Mouse (Mus musculus) neutrophil, adult 5-6 weeks (primary cell): ENCODE data around the gene Mcm5. TPM values are rescaled to one million over a fixed set of nuclear protein-coding genes. Genes with fewer than 3 reads are reported as not detected.

Experiments used
- ATAC-seq: fragments of 151-379, 151-347 bp; 2 replicates; pipeline ENCODE4 v1.8.0; 2017; ENCODE audit warnings: mild to moderate bottlenecking, moderate TSS enrichment; ENCODE audit not compliant: insufficient number of reproducible peaks, poor library complexity, low FRiP score, severe bottlenecking; ENCODE audit errors: extremely low read depth
- total RNA-seq: library from RNA; stranded (forward); fragments of 200-1000 nt; gene quantifications from 2 replicates; pipeline ENCODE4 v1.2.3, GENCODE M21; 2017

Mcm5 gene
- total RNA-seq, 1 experiment from 2014 or later, result 26.5 TPM

DNA sequence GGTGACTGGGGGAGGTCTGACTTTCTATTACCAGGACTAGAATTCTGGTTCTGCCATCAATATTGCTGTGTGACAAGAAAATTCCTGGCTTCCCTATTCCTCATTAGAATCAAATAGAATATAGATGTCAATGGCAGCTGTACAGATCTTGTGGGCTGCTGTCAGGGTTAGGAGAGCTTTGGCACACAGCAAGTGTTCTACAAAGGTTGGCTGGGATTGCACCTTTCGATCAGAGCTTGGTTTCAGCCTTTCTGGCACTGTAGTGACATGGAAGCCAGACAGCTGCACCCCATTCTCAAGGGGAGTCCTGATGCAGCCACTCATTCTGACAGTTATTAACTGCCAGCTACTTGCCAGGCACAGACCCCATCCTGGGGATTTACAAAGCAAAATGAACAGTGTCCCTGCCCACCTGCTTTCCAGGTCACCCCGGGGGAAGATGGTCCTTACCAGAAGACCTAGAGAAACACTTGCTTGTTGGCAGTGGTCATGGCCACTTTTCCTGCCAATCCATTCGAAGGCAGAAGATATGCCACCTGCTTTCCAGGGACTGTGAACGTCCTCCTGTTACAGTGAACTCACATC lies 18.5 kb upstream of the Mcm5 start:
- no peak for ATAC-seq

DNA sequence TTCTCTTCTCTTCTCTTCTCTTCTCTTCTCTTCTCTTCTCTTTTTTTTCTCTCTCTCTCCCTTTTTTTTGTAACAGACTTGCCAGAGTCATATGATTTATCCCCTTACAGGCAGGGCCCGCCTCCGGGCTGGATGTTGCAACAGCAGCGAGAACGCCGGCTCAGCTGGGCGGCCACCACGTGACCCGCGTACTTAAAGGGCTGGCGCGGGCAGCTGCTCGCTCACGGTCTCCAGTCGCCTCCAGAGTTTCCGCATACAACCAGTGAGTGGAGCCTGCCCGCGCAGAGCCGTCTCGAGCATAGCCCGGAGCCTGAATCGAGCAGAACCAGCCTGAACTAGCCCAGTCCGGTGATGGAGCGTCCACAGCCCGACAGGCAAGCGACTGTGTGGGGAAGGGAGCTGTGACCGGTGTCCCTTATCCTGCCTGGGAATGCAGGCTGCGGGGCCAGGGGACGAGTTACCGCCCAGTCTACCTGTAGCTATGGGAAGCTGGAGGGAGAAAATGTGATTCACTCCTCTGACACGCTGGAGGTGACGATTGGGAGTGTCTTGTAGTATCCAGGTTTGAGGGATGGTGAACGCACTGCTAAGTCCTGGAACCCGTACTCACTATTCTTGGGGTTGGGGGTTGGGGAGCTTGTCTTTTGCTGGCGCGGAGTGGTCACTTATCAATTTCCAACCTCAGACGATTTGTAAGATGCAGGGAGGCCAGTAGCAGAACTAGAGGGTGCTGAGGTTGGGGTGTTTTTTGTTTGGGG lies 15.8 kb upstream of the Mcm5 start, which contains the start of gene Hmox1:
Gene Hmox1, plus strand, starts transcription at position 223 of the 758 bp plus-strand sequence.
- ATAC-seq, result peak; percentile 82

DNA sequence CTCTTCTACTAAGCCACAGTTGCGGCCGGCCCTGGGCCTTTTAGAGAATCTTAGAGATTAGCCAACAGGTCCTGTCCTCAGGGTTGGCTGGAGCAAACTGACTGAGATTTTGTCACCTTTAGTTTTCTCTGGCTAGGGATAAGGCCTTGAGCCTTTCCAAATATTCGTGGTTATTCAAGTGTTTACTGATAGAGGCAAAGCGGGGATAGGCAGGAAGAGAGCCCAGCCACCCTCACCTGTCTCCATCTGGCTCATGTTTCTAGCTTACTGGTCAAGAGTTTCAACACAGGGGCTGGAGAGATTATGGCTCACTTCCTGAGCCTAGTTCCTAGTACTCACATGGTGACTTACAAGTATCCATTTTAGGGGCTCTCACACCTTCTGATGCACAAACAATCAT lies 6.4 kb upstream of the Mcm5 start:
- ATAC-seq, result no peak

DNA sequence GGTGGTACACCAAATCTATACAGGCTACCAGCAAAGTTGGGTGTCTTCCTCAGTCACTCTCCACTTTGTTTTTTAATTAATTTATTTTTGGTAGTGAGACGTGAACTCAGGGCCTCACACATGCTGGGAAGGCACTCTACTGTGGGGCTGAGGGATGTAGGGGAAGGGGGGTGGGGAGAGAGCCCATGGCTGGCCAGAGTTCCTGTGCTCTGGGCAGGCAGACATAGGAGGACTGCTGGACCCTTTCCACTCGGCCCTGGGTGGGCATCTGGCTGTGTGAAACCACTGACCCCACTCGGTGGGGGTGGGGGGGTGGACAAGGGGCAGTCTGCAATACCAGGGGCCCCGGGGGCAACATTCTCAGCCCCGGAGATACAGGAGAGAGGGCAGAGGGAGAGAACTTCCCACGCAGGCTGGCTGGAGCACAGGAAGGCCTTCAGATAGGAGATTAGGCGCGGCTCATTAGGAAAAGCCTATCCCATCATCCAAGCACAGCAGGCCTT lies 5.9 kb upstream of the Mcm5 start:
- ATAC-seq, result no peak

DNA sequence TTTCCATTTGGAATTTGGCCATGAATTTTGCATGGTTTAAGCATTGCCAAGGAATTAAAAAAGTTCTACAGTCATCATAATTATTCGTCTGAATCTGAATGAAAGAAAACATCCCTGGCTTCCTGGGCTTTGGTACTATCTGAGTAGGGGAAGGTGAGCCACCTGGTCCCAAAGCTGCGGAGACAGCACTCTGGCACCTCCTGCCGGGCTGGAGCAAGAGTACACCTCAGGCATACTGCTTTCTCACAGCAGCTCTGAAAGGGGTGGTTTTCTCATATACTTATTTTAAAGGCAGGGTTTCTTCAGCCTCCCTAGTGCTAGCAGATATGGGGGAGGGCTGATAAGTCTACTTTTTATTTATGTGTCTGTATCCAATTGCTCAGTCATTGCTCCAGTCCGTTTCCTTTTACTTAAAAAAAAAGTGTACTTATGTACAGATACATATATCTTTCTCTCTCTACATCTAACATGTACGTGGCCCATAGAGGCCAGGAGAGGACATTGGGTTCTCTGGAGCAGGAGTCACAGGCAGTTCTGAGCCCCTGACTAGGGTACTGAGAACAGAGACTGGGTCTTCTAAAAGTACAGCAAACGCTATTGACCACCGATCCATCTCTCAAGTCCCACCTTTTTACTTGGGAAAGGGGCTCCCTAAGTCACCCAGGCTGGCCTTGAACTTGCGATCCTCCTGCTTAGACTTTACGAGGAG lies 688 bp upstream of the Mcm5 start:
- peak; percentile 81 for ATAC-seq

DNA sequence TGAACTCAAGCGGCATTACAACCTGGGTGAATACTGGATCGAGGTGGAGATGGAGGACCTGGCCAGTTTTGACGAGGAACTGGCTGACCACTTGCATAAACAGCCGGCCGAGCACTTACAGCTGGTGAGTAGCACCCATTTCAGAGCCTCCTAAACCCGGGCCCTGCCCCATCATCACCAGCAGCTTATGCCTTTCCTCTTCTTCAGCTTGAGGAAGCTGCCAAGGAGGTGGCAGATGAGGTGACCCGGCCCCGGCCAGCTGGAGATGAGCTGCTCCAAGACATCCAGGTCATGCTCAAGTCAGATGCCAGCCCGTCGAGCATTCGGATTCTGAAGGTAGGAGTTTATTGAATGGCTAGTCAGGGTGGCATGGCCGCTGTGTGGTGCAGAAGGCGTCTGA lies 724 bp downstream of the Mcm5 start:
- ATAC-seq, result no peak

DNA sequence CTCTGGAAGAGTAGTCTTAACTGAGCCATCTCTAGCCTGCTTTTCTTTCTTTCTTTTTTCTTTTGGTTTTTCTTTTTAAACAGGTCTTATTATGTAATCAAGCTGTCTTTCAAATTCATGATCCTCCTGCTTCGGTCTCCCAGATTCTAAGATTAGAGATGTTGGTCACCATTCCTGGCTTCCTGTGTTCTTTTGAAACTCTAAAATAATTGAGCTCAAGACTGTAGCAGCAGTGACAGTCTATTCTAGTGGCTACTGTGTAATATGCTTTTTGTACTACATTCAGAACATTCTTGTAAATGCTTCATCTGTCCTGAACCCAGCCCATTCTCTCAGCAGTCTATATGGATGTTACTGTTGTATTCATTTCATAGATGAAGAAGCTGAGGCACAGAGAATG lies 9.1 kb downstream of the Mcm5 start:
- ATAC-seq, result no peak

DNA sequence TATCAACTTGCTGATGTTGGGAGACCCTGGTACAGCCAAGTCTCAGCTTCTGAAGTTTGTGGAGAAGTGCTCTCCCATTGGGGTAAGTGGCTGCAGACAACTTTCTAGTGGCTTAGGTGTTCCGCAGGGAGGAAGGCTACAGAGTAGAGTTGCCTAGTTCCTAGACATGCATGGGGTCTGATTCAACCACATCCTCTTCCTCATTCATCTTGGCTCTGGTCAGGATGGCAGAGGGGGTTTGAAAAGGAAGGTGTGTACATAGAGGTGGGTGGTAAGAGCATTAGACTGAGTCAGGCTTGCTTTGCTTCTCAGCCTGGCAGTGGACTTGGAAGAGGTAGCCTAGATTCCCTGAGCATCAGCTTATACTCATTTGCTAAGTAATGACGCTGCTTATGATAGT lies 9.9 kb downstream of the Mcm5 start:
- no peak for ATAC-seq

DNA sequence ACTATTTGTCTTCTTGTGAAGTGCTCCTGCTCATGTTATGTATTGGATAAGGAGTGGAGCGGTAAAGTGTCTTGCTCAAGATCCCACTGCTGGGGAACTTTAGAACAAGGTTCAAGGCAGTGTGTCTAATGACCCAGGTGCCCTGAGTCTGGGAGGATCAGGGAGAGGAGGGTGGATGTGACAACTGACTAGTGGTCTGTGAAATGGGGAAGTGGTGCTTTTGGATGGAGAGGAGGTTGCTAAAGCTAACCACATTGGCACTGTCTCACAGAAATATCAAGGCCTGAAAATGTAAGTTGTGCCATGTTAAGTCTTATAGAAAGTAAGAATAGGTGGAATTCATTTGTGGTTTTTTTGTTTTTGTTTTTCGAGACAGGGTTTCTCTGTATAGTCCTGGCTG lies 10.4 kb downstream of the Mcm5 start:
- peak; percentile 69; the same call in 1 of the 2 replicates for ATAC-seq

DNA sequence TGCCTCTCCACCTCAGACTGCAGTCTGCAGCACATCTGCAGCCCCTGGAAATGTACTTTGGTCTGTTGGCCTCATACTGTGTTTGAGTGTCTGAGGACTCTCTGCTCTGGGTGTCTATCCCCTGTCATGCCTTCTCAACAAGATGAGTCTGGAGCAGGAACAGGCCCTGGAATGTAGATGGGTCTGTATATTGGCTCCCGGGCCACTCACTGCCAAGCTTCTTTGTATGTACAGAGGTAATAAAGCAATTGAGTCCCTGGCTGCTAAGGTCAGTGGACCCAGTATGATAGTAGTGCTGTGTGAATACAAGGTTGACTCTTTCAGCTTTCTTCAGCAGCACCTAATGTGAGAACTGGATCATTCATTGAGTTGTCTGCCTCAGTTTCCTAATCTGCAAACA lies 18.0 kb downstream of the Mcm5 start:
- no peak for ATAC-seq

DNA sequence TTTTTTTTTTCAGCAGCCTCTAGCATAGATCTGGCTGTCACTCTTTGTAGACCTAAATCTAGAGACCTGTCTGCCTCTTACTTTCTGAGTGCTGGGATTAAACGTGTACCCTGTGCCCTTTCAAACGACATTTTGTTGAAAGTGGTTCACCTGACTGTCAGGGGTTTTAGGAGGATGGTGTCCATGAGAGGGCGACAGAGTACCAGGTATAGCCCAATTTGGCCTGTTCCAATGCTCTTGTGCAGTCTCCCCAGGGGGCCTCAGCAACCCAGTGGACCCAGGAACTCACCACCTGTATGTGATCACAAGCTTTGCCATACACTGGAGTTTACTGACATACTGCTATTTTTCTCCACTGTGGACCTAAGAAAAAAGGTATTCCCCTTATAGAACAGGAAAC lies 23.1 kb downstream of the Mcm5 start:
- ATAC-seq, result peak; percentile 30; the same call in 1 of the 2 replicates

DNA sequence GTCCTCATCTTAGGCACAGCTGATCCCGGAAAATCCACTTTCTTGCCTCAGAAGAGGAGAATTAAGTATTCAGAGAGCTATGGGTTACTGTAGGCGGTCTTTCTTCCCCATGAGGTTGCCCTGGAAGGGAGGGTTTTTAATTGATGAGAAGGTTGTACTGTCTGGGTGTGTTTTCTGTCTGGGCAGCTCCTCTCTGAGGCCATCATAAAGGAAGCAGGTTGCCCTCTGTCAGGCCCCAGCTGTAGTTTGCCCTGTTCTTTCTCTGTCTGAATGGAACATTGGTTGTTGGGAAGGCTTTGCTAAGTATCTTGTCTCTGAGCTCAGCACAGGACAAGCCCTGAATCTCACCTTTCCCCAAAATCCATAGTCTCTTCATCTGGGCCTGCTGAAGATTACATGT lies 24.0 kb downstream of the Mcm5 start:
- no peak for ATAC-seq

DNA sequence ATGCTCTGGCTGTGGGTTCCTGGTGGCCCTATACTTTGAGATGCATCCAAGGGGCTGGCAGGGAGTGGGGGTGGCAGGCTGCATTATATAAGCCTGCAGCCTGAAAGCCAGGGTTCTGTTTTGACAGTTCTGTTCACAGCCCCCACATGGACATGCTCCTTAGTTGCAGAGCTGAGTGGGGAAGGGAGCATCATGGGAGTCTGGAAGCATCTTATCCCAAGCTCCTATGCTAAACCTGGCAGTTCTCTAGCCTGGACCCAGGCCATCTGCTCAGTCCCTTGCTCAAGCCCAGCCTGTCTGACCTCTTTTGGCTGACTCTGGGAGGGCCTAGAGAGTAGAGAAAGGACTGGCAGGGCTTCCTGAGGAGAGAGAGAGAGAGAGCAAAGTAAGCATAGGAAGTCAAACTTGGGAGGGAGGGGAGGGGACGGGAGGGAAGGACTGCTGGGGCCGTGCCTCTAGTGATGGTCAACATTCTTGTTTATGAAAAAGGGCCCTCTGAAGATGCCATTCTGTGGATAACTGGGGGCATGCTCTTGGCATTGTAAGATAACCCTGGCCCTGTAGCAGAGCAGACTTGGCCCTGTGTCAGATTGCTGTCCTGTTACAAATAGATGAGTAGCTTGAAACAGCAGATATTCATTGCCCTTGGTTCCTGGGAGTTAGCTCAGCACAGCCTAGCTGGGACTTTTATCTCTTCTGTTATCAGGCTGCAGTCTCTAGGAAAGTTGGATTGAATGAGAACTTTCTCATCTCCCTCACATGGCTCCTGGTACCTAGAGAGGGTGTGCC lies 25.4 kb downstream of the Mcm5 start:
- ATAC-seq, result no peak

DNA sequence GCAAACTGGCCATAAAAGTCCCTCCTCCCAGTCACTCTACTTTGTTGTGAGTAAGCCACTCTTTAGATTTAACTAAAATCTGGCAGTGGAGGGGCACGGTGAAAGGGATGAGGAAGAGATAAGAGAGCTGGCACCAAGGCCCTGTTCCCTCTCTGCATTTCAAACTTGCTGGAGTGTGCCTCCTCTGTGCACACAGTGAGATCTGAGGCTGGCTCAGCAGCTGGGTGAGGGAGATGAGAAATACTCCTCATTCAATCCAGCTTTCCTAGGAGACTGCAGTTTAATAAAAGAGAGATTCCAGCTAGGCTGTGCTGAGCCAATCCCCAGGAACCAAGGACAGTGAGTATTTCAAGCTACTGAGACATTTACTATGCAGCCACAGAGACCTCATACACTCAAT lies 26.4 kb downstream of the Mcm5 start:
- no peak for ATAC-seq

DNA sequence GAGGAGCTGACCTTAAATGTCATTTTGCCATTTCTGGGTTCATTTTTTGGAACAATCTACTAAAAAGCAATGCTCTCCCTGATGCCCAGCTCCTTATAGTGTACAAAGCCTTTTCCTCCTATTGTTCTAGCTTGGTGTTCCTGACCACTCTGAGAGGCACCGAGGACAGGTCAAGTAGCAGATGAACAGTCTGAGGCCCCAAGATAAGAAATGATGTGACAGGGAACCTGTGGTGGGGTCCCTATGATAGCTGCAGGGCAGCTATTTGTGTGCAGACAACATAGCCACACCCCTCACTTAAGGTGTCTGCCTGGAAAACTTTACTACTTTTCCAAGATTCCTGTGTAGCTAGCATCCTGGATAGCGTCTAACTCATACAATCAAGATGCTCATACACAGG lies 26.9 kb downstream of the Mcm5 start:
- no peak for ATAC-seq

DNA sequence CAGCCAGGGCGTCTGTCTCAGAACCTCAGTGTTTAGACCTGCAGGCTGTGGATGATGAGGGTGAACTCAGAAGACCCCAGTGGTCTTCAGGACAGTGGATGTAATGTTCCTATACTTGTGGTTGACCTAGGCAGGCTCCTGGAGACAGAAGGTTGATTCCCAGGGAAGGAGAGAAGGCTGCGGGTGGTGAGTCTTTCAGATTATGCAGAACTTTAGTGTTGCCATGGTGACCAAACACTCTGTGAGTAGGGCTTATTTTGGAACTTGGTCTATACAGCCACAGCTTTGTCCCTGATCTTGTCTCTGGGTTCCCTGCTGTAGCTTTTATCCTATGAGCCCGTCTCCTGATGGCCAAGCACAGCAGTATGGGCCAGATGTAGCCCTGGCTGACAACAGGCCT lies 28.2 kb downstream of the Mcm5 start:
- no peak for ATAC-seq

DNA sequence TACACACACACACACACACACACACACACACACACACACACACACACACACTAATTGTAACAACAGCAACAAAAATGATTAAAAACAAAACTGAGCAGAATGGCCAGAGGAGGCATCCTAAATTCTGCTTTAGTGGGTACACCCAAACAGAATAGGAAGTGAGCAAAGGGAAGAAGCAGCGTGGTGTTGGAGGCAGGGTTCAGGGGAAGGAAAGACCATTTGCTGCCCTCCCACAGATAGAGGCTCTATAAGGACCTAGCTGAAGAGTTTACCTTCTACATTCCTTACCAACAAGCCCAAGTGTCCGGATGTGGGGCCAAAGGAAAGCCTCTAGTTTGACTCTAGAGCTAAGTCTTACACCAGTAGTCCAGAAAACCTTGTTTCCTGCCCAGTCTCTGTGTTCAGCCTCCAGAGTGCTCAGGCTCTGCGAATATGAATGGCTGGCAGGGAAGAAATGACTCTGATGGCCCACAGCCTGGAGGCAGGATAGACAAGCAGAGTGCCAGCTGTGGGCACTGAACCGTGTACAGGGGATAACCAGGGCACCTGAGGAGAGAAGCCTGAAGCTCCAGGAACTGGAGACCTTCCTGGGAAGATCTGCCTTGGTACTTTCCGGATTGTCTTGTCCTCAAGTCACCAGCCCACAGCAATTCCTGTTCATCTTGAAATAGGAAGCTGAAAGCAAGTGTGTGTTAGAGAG lies 41.7 kb downstream of the Mcm5 start:
- no peak for ATAC-seq

DNA sequence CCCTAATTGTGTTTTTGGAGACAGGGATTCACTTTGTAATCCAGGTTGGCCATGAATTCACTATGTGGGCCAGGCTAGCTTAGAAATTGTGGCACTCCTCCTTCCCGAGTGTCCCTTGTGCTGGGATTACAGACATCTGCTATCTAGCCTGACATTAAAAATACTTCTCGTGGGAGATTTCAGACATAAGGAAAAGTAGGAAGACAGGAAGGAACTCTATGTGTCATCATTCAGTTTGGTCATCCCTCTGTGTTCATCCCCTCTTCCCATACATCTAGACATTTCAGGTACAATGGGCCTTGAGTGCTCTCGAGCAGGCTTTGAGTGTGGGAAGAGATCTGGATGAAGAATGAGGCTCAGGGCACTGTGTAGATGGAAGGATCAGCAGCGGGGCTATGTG lies 42.4 kb downstream of the Mcm5 start:
- ATAC-seq, result no peak
